Mouse (Mus musculus): Measurements from ENCODE around the gene Ahcyl1.

DNA sequence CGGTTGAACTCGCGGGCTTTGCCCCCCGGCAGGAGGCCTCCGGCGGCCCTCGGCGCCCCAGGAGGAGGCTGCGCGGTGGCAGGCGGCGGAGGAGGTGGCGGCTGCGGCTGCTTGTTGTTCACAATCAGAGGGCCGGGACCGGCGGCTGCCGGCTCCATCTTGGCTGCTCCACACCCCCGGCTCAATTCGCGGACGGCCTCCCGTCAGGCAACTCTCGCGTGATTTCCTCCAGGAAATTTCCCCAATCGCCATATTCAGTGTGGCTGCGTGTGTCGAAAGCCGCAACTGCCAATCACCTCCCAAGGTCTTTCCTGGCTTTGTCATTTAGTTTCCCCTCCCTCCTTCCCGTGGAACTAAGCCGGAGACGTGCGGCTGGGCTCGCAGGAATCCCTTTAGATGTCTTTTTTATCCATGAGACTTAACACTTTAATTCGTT lies 64.8 kb downstream of the Ahcyl1 start, which contains the start of gene Strip1:
- TF ChIP-seq CTCF (IDR thresholded peaks at IDR 0.05; ENCODE audit: low read depth) (no peak), EP300 (IDR thresholded peaks at IDR 0.05; ENCODE audit: low read depth) (peak; percentile 82)

Measured in heart, postnatal 0 days (tissue).